Mouse (Mus musculus) activated CD4-positive, CD25-positive, alpha-beta regulatory T cell, adult 9 weeks (primary cell): Measurements from ENCODE around the gene Gm1979. TPM values are rescaled to one million over a fixed set of nuclear protein-coding genes. Genes with fewer than 3 reads are reported as not detected.

ENCODE experiments used
- polyA plus RNA-seq: library from polyadenylated mRNA; unstranded; fragments of 100-300 nt; shearing (Covaris generic); gene quantifications from one replicate; pipeline ENCODE4 v1.2.1, GENCODE M21; 2017

Gm1979 gene
- not detected for polyA plus RNA-seq

GRCm38 (mm10) chr5:26004698-26005097, at the start of gene Gm1979:
Gm1979 (minus strand) TSS chr5:26004798.

GRCm38 (mm10) chr5:26039458-26039857, 34.9 kb upstream of the Gm1979 start, which contains the start of gene Speer4a:
Speer4a (minus strand) TSS chr5:26039558.

GRCm38 (mm10) chr5:26022816-26023215, 18.2 kb upstream of the Gm1979 start, which contains the start of gene Gm5862:
Gm5862 (minus strand) TSS chr5:26022916.

GRCm38 (mm10) chr5:25988550-25988949, 16.0 kb downstream of the Gm1979 start, which contains the start of gene Gm21698:
Gm21698 (minus strand) TSS chr5:25988650.

GRCm38 (mm10) chr5:25972563-25972962, 32.0 kb downstream of the Gm1979 start, which contains the start of gene Gm21680:
Gm21680 (minus strand) TSS chr5:25972663.

GRCm38 (mm10) chr5:25954317-25954716, 50.3 kb downstream of the Gm1979 start, which contains the start of gene Gm21671:
Gm21671 (minus strand) TSS chr5:25954417.

Other genes with a start within 250 kb of the Gm1979 start
- gene Actr3b, start 244.8 kb downstream of the Gm1979 start, polyA plus RNA-seq: 3.2 TPM
- gene Gm21663, start 62.4 kb downstream of the Gm1979 start, polyA plus RNA-seq: not detected
- gene Gm21671, start 50.4 kb downstream of the Gm1979 start, polyA plus RNA-seq: not detected
- not detected for gene Gm21680, start 32.1 kb downstream of the Gm1979 start, polyA plus RNA-seq
- gene Gm21698, start 16.1 kb downstream of the Gm1979 start, polyA plus RNA-seq: not detected
- gene Gm5862, start 18.1 kb upstream of the Gm1979 start, polyA plus RNA-seq: not detected
- gene Speer4a, start 34.8 kb upstream of the Gm1979 start, polyA plus RNA-seq: not detected
- gene Gm7347, start 53.8 kb upstream of the Gm1979 start, polyA plus RNA-seq: not detected
- not detected for gene Gm10471, start 84.5 kb upstream of the Gm1979 start, polyA plus RNA-seq
- gene 5031410I06Rik, start 100.6 kb upstream of the Gm1979 start, polyA plus RNA-seq: not detected
- not detected for gene Gm10220, start 116.6 kb upstream of the Gm1979 start, polyA plus RNA-seq